Mouse (Mus musculus) cortical plate, adult 2 months (tissue): ENCODE measurements around the gene Mxi1. TPM values are rescaled to one million over a fixed set of nuclear protein-coding genes. Genes with fewer than 3 reads are reported as not detected.

Experiments
- H3K27ac ChIP-seq: fragments of 200-500 bp; 2 replicates; pipeline ENCODE4 v1.5.1; 2012; ENCODE audit warnings: low read length, control low read depth, inconsistent platforms; ENCODE audit not compliant: insufficient read depth
- H3K4me1 ChIP-seq: fragments of 200-500 bp; 2 replicates; pipeline ENCODE4 v1.6.1; 2011; ENCODE audit warnings: low read length; ENCODE audit not compliant: control insufficient read depth, insufficient read depth
- H3K4me3 ChIP-seq: fragments of 200-500 bp; 2 replicates; pipeline ENCODE4 v1.5.1; 2011; ENCODE audit warnings: mild to moderate bottlenecking, low read length, control low read depth; ENCODE audit not compliant: insufficient read depth
- CTCF ChIP-seq: fragments of 200-500 bp; IDR thresholded peaks from 2 replicates; pipeline ENCODE4 v1.5.1; 2011; ENCODE audit warnings: mild to moderate bottlenecking, control low read depth, low read length; ENCODE audit not compliant: insufficient read depth; ENCODE audit errors: extremely low read depth
- POLR2A ChIP-seq: fragments of 200-500 bp; IDR thresholded peaks from 2 replicates; pipeline ENCODE4 v1.6.1; 2011; ENCODE audit warnings: mild to moderate bottlenecking, low read length, control low read depth; ENCODE audit not compliant: insufficient read depth; ENCODE audit errors: extremely low read depth
- polyA plus RNA-seq: library from polyadenylated mRNA; depleted of rRNA; stranded (reverse); fragments of >200 nt; gene quantifications from 2 replicates; pipeline ENCODE4 v1.2.3, GENCODE M21; 2012

The Mxi1 gene
- polyA plus RNA-seq, 1 experiment, result 81.0 TPM

DNA sequence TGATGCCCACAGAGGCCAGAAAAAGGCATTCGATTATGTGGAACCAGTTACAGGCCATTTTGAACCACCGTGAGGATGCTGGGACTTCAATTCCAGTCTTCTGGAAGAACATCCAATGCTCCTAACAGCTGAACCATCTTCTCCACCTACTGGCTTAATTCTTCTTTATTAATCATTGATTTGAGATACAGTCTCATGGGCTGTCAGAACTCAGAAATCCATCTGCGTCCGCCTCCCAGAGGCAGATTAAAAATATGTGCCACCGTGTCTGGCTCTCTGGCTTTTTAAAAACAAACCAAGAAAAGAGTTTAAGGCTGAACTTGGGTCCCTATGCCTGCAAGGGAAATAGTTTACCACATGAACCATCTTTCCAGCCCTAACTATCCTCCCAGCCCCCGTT is 65.0 kb downstream of the Mxi1 start:
- TF ChIP-seq CTCF, result no peak
- no peak for TF ChIP-seq POLR2A

DNA sequence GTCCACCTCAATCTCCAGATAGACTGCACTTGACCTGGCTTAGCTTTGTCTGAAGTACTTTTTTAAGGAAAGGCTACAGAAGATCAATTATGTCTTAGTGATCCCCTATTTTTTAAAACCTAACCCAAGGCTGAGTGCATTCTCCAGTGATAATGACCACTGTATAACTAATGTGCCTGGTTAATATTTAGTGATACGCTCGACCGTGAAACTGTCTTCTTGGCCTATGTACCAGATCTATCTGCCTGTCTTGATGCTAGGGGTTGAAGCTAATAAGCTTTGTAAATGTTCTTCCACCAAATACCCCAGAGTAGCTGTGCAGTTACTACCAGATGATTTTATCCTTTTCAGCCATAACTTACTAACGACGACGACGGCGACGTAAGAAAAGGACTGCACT is 65.5 kb downstream of the Mxi1 start:
- Histone ChIP-seq H3K27ac (no peak overlapping the region), H3K4me3 (no peak overlapping the region), H3K4me1 (no peaks in the 10 kb centered on the region)
- no peak for TF ChIP-seq CTCF
- TF ChIP-seq POLR2A, result no peak

More for the DNA sequence above, 65.0 kb downstream of the Mxi1 start:
- no peak overlapping the region for H3K4me3 ChIP-seq
- H3K4me1 ChIP-seq, result no peaks in the 10 kb centered on the region
- no peak overlapping the region for H3K27ac ChIP-seq

DNA sequence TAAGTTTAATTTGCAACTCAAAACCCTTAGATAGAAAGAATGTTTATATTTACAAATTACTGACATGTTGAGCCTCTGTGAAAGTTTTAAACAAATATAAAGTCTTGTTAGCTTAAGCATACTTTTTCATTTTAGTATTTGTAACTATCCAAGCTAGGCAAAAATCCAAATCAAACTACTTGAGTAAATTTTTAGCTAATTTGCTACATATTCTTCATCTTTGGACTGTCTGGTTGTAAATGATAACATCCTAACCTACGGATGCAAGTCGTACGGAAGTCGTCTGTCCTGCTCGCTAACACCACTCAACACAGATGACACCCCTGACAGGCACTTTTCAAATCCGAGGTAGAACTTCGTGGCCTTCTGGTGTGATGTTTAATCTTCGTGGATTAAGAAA is 67.3 kb downstream of the Mxi1 start:
- TF ChIP-seq POLR2A (no peak), CTCF (no peak)
- H3K4me3 ChIP-seq, result no peak overlapping the region
- H3K27ac ChIP-seq, result no peak overlapping the region
- no peaks in the 10 kb centered on the region for H3K4me1 ChIP-seq

DNA sequence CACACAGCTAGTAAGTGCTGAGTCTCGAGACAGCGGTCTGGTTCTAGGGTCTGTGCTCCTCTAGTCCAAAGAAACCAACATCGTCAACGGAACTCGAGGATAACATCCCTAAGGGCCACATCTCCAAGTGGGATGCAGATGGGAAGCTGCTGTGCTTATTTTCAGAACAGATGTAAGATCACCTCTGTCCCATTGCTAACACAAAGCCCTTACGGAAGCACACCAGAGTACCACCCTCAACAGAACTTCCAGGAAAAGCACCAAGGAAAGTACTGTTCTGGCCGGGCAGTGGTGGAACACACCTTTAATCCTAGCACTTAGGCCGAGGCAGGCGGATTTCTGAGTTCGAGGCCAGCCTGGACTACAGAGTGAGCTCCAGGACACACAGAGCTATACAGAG is 68.1 kb downstream of the Mxi1 start:
- Histone ChIP-seq H3K4me3 (no peak overlapping the region), H3K27ac (no peak overlapping the region), H3K4me1 (no peaks in the 10 kb centered on the region)
- TF ChIP-seq CTCF, result no peak
- TF ChIP-seq POLR2A, result no peak

DNA sequence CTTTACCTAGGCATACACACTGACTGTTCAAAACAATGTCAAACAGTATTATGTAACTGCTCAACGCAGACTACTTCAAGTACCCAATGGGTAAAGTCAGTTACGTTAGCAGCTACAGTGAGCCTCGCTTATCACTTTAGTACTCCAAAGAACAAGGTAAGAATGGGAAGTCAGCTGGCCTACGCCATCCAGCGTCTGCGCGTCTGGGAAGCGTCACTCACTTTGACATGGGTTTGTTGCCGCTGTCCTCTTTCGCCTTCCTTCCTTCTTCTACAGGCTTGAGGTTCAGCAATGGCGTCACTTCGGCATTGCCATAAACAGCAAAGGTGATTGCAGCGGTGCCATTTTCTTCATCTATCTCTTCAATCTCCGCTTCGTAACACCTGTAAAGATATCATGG is 73.0 kb downstream of the Mxi1 start:
- H3K27ac ChIP-seq, result no peak overlapping the region

DNA sequence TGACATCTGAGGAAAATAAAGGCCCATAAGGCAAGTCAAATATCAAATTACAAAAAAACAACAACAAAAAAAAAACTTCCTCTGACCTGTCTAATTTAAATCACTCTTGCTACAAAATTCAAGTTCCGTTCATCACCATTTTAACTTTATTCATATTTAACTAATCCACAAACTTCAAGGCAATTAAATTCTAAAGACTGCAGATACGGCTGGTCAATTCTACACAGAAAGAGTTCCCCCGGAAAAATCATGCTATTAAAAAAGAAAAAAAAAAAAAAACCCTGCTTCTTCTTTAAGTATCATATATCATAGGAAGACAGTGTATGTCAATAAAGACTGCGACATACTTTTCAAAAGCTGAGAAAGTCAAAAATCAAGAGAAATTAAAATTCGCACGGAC is 79.1 kb downstream of the Mxi1 start:
- peak overlapping the region; percentile 49 for H3K4me3 ChIP-seq
- H3K27ac ChIP-seq, result no peak overlapping the region
- TF ChIP-seq CTCF (no peak), POLR2A (no peak)
- no peaks in the 10 kb centered on the region for H3K4me1 ChIP-seq

More for the DNA sequence above, 73.0 kb downstream of the Mxi1 start:
- TF ChIP-seq POLR2A (no peak), CTCF (no peak)
- Histone ChIP-seq H3K4me1 (no peaks in the 10 kb centered on the region), H3K4me3 (no peak overlapping the region)

DNA sequence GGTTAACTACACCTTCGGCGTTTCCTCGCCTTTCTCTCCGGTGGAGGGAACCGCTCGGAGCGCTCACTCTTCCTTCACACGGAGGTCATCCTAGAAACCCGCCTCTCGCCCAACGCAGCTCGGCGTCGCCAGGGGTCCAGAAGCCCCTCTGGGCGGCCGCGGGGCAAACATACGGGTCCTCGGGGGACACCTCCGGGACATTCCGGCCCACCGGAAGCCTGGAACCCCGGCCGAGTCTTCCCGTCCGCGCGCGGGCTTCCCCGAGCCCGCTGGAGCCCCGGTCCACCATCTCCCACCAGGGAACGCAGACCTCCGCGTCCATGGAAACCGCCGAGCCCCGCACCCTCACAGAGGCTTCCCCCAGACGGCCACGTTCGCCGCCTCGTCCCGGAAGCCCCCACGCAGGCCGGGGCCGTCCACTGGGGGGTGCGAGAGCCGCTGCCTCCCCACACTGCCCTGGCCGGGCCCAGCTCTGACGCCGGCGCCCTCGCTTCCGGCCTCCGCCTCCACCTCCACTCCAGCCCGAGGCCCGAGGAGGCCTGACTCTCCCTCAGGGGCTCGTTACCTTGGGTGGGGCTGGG is 79.6 kb downstream of the Mxi1 start:
- Histone ChIP-seq H3K27ac (peak overlapping the region; percentile 72), H3K4me3 (peak overlapping the region; percentile 49), H3K4me1 (no peaks in the 10 kb centered on the region)
- TF ChIP-seq CTCF, result no peak
- TF ChIP-seq POLR2A, result no peak

DNA sequence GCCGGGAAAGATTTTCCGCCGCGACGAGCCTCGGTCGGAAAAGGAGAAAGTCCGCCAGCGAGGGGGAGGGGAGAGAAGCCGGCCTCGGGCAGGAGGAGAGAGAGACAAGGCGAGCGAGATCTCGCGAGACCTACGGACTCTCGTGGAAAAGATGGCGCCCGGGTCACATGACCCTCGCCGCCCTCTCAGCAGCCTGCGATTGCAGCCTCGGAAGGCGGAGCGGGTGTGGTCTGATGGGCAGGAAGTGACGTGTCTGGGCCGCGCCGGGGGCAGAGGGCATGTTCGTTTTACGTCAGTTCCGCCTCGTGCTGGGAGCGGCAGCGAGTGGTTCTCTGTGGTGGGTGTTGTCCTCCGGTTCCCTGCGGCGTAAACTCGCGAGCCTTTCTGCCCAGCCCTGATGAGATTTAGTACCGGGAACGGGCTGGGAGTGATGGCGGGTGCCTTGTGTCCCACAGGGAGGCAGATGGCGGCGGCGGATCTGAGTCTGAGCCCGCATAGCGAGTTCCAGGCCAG is 80.2 kb downstream of the Mxi1 start, which contains the start of gene Smndc1:
Gene Smndc1 (minus strand): TSS at position 84 of the 513 bp plus-strand sequence.
- Histone ChIP-seq H3K4me3 (peak within 1 kb of the TSS; percentile 49), H3K27ac (peak within 1 kb of the TSS; percentile 72), H3K4me1 (no peaks in the 10 kb centered on the region)
- TF ChIP-seq POLR2A (peak; percentile 78), CTCF (no peak)

DNA sequence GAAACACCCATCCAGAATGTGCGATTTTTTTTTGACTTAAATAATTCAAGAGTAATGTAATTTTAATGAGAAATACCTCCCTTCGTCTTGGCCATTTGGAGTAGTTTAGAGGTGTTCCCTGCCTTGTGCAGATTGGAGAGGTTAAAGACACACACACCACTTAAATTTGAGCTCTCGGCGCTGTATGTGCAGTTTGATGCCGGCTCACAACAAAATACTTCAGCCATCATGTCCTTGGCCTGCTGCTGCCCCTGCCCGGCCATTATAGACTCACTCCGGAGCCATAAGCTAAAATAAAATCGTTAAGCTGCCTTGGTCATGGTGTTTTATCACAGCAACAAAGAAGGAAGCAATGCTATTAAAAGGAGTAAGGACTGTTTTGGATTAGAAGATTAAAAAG is 81.1 kb downstream of the Mxi1 start:
- no peak overlapping the region for H3K27ac ChIP-seq
- TF ChIP-seq POLR2A (no peak), CTCF (no peak)
- no peaks in the 10 kb centered on the region for H3K4me1 ChIP-seq
- H3K4me3 ChIP-seq, result peak overlapping the region; percentile 49; the same call in 1 of the 2 replicates

DNA sequence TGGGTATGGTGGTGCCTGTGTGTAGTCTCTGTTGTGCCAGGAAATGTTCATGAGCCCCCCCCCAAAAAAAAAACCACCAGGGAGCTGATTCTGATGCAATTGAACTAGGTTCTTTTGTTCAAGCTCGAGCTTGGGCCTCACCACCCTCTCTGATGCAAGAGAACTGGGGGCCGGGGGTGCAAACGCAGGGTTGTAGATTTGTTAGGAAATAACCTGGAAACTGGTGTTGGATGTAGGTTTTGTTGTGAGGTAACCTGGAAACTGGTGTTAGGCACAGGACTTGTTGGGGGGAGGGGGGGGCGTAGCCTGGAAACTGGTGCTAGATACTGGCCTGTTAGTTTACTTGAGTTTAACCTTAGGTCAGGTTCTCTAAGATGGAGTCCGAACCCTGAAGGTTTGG is 81.5 kb downstream of the Mxi1 start:
- H3K4me3 ChIP-seq, result peak overlapping the region; percentile 49; the same call in 1 of the 2 replicates

More for the DNA sequence above, 81.5 kb downstream of the Mxi1 start:
- no peak for TF ChIP-seq POLR2A
- TF ChIP-seq CTCF, result no peak
- no peaks in the 10 kb centered on the region for H3K4me1 ChIP-seq
- no peak overlapping the region for H3K27ac ChIP-seq
